Mouse (Mus musculus): Measurements from ENCODE around the gene Chd2. TPM values are rescaled to one million over a fixed set of nuclear protein-coding genes. Genes with fewer than 3 reads are reported as not detected.

Gene Chd2
- total RNA-seq, 1 experiment: 46.6 TPM

GRCm38 (mm10) chr7:73506852-73507251 is 34.8 kb downstream of the Chd2 start:
- TF ChIP-seq CHD2 (IDR thresholded peaks at IDR 0.05; ENCODE audit: low read depth, low read length): no peak
- no peak for TF ChIP-seq ZC3H11A (IDR thresholded peaks at IDR 0.05; ENCODE audit: borderline replicate concordance, low read depth, low read length)
- no peak for TF ChIP-seq HCFC1 (IDR thresholded peaks at IDR 0.05; ENCODE audit: borderline replicate concordance, insufficient read depth, low read length)
- no peak for TF ChIP-seq ZNF384 (IDR thresholded peaks at IDR 0.05; ENCODE audit: low read depth, low read length)
- TF ChIP-seq MAFK (IDR thresholded peaks at IDR 0.05; ENCODE audit: insufficient read depth, low read depth, low read length): no peak
- no peak for DNase-seq (ENCODE audit: low read depth, low spot score)
- Histone ChIP-seq H3K9me3 (ENCODE audit: control insufficient read depth, insufficient read depth, low read depth, low read length) (no peaks in the 10 kb centered on the region), H3K9ac (ENCODE audit: insufficient read depth, low read depth, low read length, poor library complexity, severe bottlenecking) (no peak overlapping the region), H3K36me3 (ENCODE audit: control insufficient read depth, insufficient read depth, low read length, poor library complexity, severe bottlenecking) (peaks cover 22% of the 10 kb centered on the region), H3K4me1 (ENCODE audit: control insufficient read depth in 2 of 2, insufficient read depth in 2 of 2, low read length in 2 of 2, poor library complexity in 1 of 2) (no peaks in the 10 kb centered on the region), H3K4me3 (ENCODE audit: insufficient read depth in 1 of 2, low read depth in 1 of 2, low read length in 2 of 2, poor library complexity in 1 of 2, severe bottlenecking in 1 of 2) (no peak overlapping the region), H3K27ac (ENCODE audit: insufficient read depth, low read depth, low read length, poor library complexity, severe bottlenecking) (no peak overlapping the region)
- in situ Hi-C loops (cut with MboI; ENCODE audit: low sequenced_read_pairs in 2 of 2, unreplicated experiment in 2 of 2): no loop called here

DNA sequence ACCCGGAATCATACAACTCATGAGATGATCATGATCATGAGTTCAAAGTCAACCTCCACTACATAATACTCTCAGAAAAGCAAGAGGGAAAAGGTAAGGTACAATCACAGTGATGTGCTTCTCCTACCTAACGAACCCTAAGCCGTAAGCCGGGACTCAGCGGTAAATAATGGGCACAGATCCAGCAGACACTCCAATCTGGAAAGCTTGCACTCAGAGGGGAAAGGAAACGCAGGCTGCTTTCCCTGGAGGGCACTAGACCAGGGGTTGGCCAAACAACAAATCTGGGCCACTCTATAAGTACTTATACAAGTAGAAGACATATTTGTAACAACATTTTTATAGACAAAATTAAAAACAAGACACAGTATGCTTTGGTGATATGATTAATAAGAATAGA is 36.4 kb downstream of the Chd2 start:
- peaks cover 21% of the 10 kb centered on the region for H3K36me3 ChIP-seq (ENCODE audit: control insufficient read depth, insufficient read depth, low read length, poor library complexity, severe bottlenecking)
- in situ Hi-C loops (cut with MboI; ENCODE audit: low sequenced_read_pairs in 2 of 2, unreplicated experiment in 2 of 2): no loop called here
- no peak overlapping the region for H3K9ac ChIP-seq (ENCODE audit: insufficient read depth, low read depth, low read length, poor library complexity, severe bottlenecking)
- no peaks in the 10 kb centered on the region for H3K9me3 ChIP-seq (ENCODE audit: control insufficient read depth, insufficient read depth, low read depth, low read length)
- no peak for DNase-seq (ENCODE audit: low read depth, low spot score)
- no peak overlapping the region for H3K4me3 ChIP-seq (ENCODE audit: insufficient read depth in 1 of 2, low read depth in 1 of 2, low read length in 2 of 2, poor library complexity in 1 of 2, severe bottlenecking in 1 of 2)
- no peak overlapping the region for H3K27ac ChIP-seq (ENCODE audit: insufficient read depth, low read depth, low read length, poor library complexity, severe bottlenecking)
- no peaks in the 10 kb centered on the region for H3K4me1 ChIP-seq (ENCODE audit: control insufficient read depth in 2 of 2, insufficient read depth in 2 of 2, low read length in 2 of 2, poor library complexity in 1 of 2)
- TF ChIP-seq ZNF384 (IDR thresholded peaks at IDR 0.05; ENCODE audit: low read depth, low read length): no peak

- Histone ChIP-seq H3K36me3 (ENCODE audit: control insufficient read depth, insufficient read depth, low read length, poor library complexity, severe bottlenecking) (peaks cover 26% of the 10 kb centered on the region), H3K9me3 (ENCODE audit: control insufficient read depth, insufficient read depth, low read depth, low read length) (no peaks in the 10 kb centered on the region), H3K27ac (ENCODE audit: insufficient read depth, low read depth, low read length, poor library complexity, severe bottlenecking) (no peak overlapping the region), H3K4me3 (ENCODE audit: insufficient read depth in 1 of 2, low read depth in 1 of 2, low read length in 2 of 2, poor library complexity in 1 of 2, severe bottlenecking in 1 of 2) (no peak overlapping the region), H3K9ac (ENCODE audit: insufficient read depth, low read depth, low read length, poor library complexity, severe bottlenecking) (no peak overlapping the region), H3K4me1 (ENCODE audit: control insufficient read depth in 2 of 2, insufficient read depth in 2 of 2, low read length in 2 of 2, poor library complexity in 1 of 2) (no peaks in the 10 kb centered on the region)
- TF ChIP-seq CHD2 (IDR thresholded peaks at IDR 0.05; ENCODE audit: low read depth, low read length): no peak
- in situ Hi-C loops (cut with MboI; ENCODE audit: low sequenced_read_pairs in 2 of 2, unreplicated experiment in 2 of 2): no loop called here
- DNase-seq (ENCODE audit: low read depth, low spot score): no peak
Observed at GRCm38 (mm10) chr7:73498200-73498599, 43.4 kb downstream of the Chd2 start.

DNA sequence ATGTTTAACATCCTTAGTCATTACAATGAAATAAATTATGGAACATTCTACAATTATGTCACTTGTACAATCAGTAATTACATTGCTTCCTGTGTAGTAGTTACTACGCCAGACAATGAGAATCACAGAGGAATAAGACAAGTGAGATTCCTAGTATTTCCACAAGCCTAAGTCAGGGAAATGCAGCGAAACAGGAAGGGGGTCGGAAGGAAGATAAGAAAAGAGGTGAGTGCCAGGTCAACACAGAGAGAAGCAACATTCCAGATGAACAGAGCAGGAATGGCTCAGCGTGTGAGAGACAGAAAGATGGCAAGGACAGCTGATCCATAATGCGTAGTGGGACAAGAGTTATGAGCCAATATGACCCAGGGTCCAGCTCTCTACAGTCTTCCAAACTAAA is 52.4 kb downstream of the Chd2 start:
- 0 out of 4 replicates have a peak, but pooled peaks cover 0 to 2% of the 10 kb centered on the region in 2 experiments for H3K4me1 ChIP-seq (ENCODE audit: control insufficient read depth in 2 of 2, insufficient read depth in 2 of 2, low read length in 2 of 2, poor library complexity in 1 of 2)
- no peak overlapping the region for H3K9ac ChIP-seq (ENCODE audit: insufficient read depth, low read depth, low read length, poor library complexity, severe bottlenecking)
- peaks cover 28% of the 10 kb centered on the region for H3K36me3 ChIP-seq (ENCODE audit: control insufficient read depth, insufficient read depth, low read length, poor library complexity, severe bottlenecking)
- no peak overlapping the region for H3K27ac ChIP-seq (ENCODE audit: insufficient read depth, low read depth, low read length, poor library complexity, severe bottlenecking)
- in situ Hi-C loops (cut with MboI; ENCODE audit: low sequenced_read_pairs in 2 of 2, unreplicated experiment in 2 of 2): no loop called here
- H3K4me3 ChIP-seq (ENCODE audit: insufficient read depth in 1 of 2, low read depth in 1 of 2, low read length in 2 of 2, poor library complexity in 1 of 2, severe bottlenecking in 1 of 2): no peak overlapping the region
- no peak for DNase-seq (ENCODE audit: low read depth, low spot score)
- no peaks in the 10 kb centered on the region for H3K9me3 ChIP-seq (ENCODE audit: control insufficient read depth, insufficient read depth, low read depth, low read length)
- TF ChIP-seq ZNF384 (IDR thresholded peaks at IDR 0.05; ENCODE audit: low read depth, low read length): no peak

DNA sequence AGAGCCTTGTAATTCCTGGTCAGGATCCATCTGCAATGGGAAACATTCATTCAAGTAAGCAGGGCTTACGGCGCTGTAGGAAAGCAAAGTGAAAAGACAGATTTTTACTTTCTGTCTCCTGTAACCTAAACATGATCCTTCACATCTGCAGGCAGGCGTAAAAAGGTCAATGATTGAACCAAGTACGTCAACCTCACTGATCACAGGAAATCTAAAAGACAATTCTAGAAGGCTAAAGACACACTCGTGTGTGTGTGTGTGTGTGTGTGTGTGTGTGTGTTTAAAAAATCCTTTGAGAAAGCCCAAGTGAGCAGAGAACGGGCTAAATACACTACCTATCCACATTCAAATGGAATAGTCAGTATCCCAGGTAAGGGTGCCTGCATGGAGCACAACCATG is 60.5 kb downstream of the Chd2 start:
- TF ChIP-seq HCFC1 (IDR thresholded peaks at IDR 0.05; ENCODE audit: borderline replicate concordance, insufficient read depth, low read length): no peak
- no peak for TF ChIP-seq ZC3H11A (IDR thresholded peaks at IDR 0.05; ENCODE audit: borderline replicate concordance, low read depth, low read length)
- TF ChIP-seq ZNF384 (IDR thresholded peaks at IDR 0.05; ENCODE audit: low read depth, low read length): no peak
- TF ChIP-seq MAFK (IDR thresholded peaks at IDR 0.05; ENCODE audit: insufficient read depth, low read depth, low read length): no peak
- TF ChIP-seq CHD2 (IDR thresholded peaks at IDR 0.05; ENCODE audit: low read depth, low read length): no peak
- no peak for DNase-seq (ENCODE audit: low read depth, low spot score)
- Histone ChIP-seq H3K4me1 (ENCODE audit: control insufficient read depth in 2 of 2, insufficient read depth in 2 of 2, low read length in 2 of 2, poor library complexity in 1 of 2) (peaks cover 0 to 2% of the 10 kb centered on the region in 2 experiments; a peak in 1 of 4 replicates), H3K9me3 (ENCODE audit: control insufficient read depth, insufficient read depth, low read depth, low read length) (no peaks in the 10 kb centered on the region), H3K9ac (ENCODE audit: insufficient read depth, low read depth, low read length, poor library complexity, severe bottlenecking) (no peak overlapping the region), H3K4me3 (ENCODE audit: insufficient read depth in 1 of 2, low read depth in 1 of 2, low read length in 2 of 2, poor library complexity in 1 of 2, severe bottlenecking in 1 of 2) (no peak overlapping the region), H3K36me3 (ENCODE audit: control insufficient read depth, insufficient read depth, low read length, poor library complexity, severe bottlenecking) (peaks cover 40% of the 10 kb centered on the region), H3K27ac (ENCODE audit: insufficient read depth, low read depth, low read length, poor library complexity, severe bottlenecking) (no peak overlapping the region)
- in situ Hi-C loops (cut with MboI; ENCODE audit: low sequenced_read_pairs in 2 of 2, unreplicated experiment in 2 of 2): no loop called here
